ENCODE assay signal across 9 mouse cellular contexts in the genomic region with DNA sequence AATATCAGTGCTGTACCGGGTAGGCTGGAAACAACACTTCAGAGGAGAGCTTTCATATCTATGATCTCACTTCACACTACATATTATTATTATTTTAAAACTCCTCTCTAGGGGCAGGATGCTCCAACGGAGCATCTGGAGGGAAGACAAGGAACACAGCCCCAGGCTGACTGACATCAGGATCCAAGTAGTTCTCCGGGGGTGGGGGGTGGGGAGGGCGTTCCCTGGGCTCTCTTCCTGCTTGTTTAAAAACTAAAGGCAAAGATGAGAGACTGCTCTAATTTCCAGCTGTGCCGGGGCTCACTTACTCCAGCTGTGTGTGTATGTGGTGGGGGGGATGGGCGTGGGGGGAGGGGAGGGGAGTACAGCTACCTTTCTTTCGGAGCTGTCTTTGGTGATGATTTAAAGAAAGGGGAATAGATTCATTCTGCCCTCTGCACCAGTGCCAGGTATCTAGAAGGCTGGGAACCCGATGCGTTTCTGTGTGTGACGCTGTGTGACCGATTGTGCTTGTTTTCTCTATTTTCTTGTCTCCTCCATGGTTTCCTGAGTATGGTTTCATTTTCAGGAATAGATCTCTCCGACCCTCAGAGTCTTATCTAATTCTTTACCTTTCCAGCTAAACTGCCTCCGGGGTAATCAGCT. TPM values are rescaled to one million over a fixed set of nuclear protein-coding genes. Genes with fewer than 3 reads are reported as not detected.
DNase-seq lines count a peak whose midpoint lies in the region; ATAC-seq and TF ChIP-seq lines count a peak whose summit lies in the region.
"Had no signal": no experiment of that assay in that cellular context is flagged by ENCODE, and none has a peak within 500 bp of the region (broad histone marks: within the 10 kb centered on the region; RNA-seq: fewer than 3 reads in every experiment).

No protein-coding gene starts in this region.

- no peaks in the 10 kb centered on the region for H3K9me3 ChIP-seq in intestine, embryonic 15.5 days
- H3K9me3 ChIP-seq in midbrain, embryonic 15.5 days: no peaks in the 10 kb centered on the region

- ATAC-seq in intestine, embryonic 15.5 days: peak; percentile 32; the same call in 1 of the 2 replicates
- peak; percentile 68 for ATAC-seq in midbrain, embryonic 15.5 days (replicated peaks)
- ATAC-seq: Patski had no signal

- H3K4me3 ChIP-seq in layer of hippocampus, adult 2 months: peak overlapping the region; percentile 51
- H3K4me3 ChIP-seq in embryonic fibroblast, embryonic 13.5 days (ENCODE audit: insufficient read depth, low read length): peak overlapping the region; percentile 31
- peak overlapping the region; percentile 27 for H3K4me3 ChIP-seq in intestine, embryonic 15.5 days (replicated peaks)
- peak overlapping the region; percentile 19; the same call in 1 of the 2 replicates for H3K4me3 ChIP-seq in midbrain, embryonic 15.5 days

- no peak for TF ChIP-seq POLR2A in embryonic fibroblast, embryonic 13.5 days (IDR thresholded peaks at IDR 0.05; ENCODE audit: low read depth, low read length)

- no peak overlapping the region for H3K9ac ChIP-seq in intestine, embryonic 15.5 days
- H3K9ac ChIP-seq in midbrain, embryonic 15.5 days: no peak overlapping the region

- H3K27ac ChIP-seq in layer of hippocampus, adult 2 months: no peak overlapping the region
- H3K27ac ChIP-seq in embryonic fibroblast, embryonic 13.5 days (ENCODE audit: insufficient read depth, low read length): no peak overlapping the region
- H3K27ac ChIP-seq in intestine, embryonic 15.5 days: 0 out of 2 replicates have a peak overlapping the region, but pooled peaks have one; percentile 44
- peak overlapping the region; percentile 74 for H3K27ac ChIP-seq in midbrain, embryonic 15.5 days

- peak overlapping the region; percentile 57 for H3K4me2 ChIP-seq in intestine, embryonic 15.5 days (replicated peaks)
- H3K4me2 ChIP-seq in midbrain, embryonic 15.5 days: peak overlapping the region; percentile 43

- 7% methylated on average over 13 of the region's 13 CpGs for WGBS in intestine, embryonic 15.5 days
- 8% methylated on average over 13 of the region's 13 CpGs for WGBS in midbrain, embryonic 15.5 days

- TF ChIP-seq CTCF in layer of hippocampus, adult 2 months (conservative IDR thresholded peaks at IDR 0.05): no peak
- TF ChIP-seq CTCF in embryonic fibroblast, embryonic 13.5 days (IDR thresholded peaks at IDR 0.05; ENCODE audit: borderline replicate concordance, insufficient read depth, low read length): no peak

- no peaks in the 10 kb centered on the region; the same call in 1 of the 2 replicates for H3K4me1 ChIP-seq in embryonic fibroblast, embryonic 13.5 days (ENCODE audit: control insufficient read depth, insufficient read depth, low read length)
- peaks cover 3% of the 10 kb centered on the region; the same call in 1 of the 2 replicates for H3K4me1 ChIP-seq in intestine, embryonic 15.5 days (replicated peaks)
- peaks cover 19% of the 10 kb centered on the region for H3K4me1 ChIP-seq in midbrain, embryonic 15.5 days

- no peaks in the 10 kb centered on the region for H3K27me3 ChIP-seq in intestine, embryonic 15.5 days (replicated peaks)
- no peaks in the 10 kb centered on the region for H3K27me3 ChIP-seq in midbrain, embryonic 15.5 days (replicated peaks)
- H3K27me3 ChIP-seq: Patski had no signal

- H3K36me3 ChIP-seq in intestine, embryonic 15.5 days: no peaks in the 10 kb centered on the region
- no peaks in the 10 kb centered on the region for H3K36me3 ChIP-seq in midbrain, embryonic 15.5 days (replicated peaks)

- DNase-seq in layer of hippocampus, adult 2 months (ENCODE audit: low spot score in 2 of 2): no peak
- DNase-seq in layer of hippocampus, adult 9-11 months: no peak
- DNase-seq in adrenal gland, postnatal 36 days: no peak
- no peak for DNase-seq in frontal cortex, postnatal 10 days (ENCODE audit: low spot score in 2 of 2)
- DNase-seq in urinary bladder, adult 18-20 months (ENCODE audit: low spot score in 2 of 2): no peak

RNA-seq across cellular contexts. Expression of gene Abhd12b, which starts 5.8 kb away (rescaled TPM):
- total RNA-seq in layer of hippocampus, adult 2 months (2021): not detected
- polyA plus RNA-seq in embryonic fibroblast, embryonic 13.5 days (2011; ENCODE audit: insufficient read length, low read depth, missing spikeins): not detected in 2 replicates
- polyA plus RNA-seq in intestine, embryonic 15.5 days (2015; fragmentation: Nextera tagmentation; extraction: Ambion mirVana): 0.11 and 0.15 TPM in 2 replicates
- polyA plus RNA-seq in midbrain, embryonic 15.5 days (2015; fragmentation: Nextera tagmentation; extraction: Ambion mirVana): 0.27 and 0.28 TPM in 2 replicates
- total RNA-seq in adrenal gland, postnatal 36 days (2021): not detected
- polyA plus RNA-seq: Patski had no signal

RNA-seq across cellular contexts. Expression of gene Nin, which starts 34.6 kb away (rescaled TPM):
- total RNA-seq in layer of hippocampus, adult 2 months (2021): 10 to 100 TPM; 61.9 to 79.5 TPM
- polyA plus RNA-seq in embryonic fibroblast, embryonic 13.5 days (2011; ENCODE audit: insufficient read length, low read depth, missing spikeins): 14.0 and 14.2 TPM in 2 replicates
- polyA plus RNA-seq in intestine, embryonic 15.5 days (2015; fragmentation: Nextera tagmentation; extraction: Ambion mirVana): 8.4 and 9.1 TPM in 2 replicates
- 14.1 and 15.9 TPM in 2 replicates for polyA plus RNA-seq in midbrain, embryonic 15.5 days (2015; fragmentation: Nextera tagmentation; extraction: Ambion mirVana)
- total RNA-seq in adrenal gland, postnatal 36 days (2021): 10 to 100 TPM; 31.2 to 39.4 TPM

Comparison
In these comparisons a context has a peak if more than half of its experiments do, and no peak if none do; other contexts are left out.
1. H3K27ac ChIP-seq: peak in intestine, embryonic 15.5 days (single experiment) and midbrain, embryonic 15.5 days (single experiment); none in layer of hippocampus, adult 2 months (single experiment) and embryonic fibroblast, embryonic 13.5 days (single experiment).
2. Peak in every context shown above with its lines, with median percentiles within 50 percentile points of each other: H3K4me3 ChIP-seq.